Mouse (Mus musculus) heart, postnatal 25 days (tissue): Measurements from ENCODE around the gene Nrg4. TPM values are rescaled to one million over a fixed set of nuclear protein-coding genes. Genes with fewer than 3 reads are reported as not detected.
A peak's percentile ranks its signal among the peaks of the same experiment; 100 is the strongest.

Source experiments
- DNase-seq: peaks from one replicate; pipeline ENCODE4 v3.0.0; 2022; ENCODE audit warnings: low spot score
- intact Hi-C: fragments of 180-260 bp; cut with DNase I; formaldehyde crosslinking; loops from one replicate; pipeline ENCODE4 v1.15.1; 2025
- total RNA-seq, 2 experiments: library from RNA; stranded (reverse); gene quantifications; 2 replicates each; pipeline ENCODE4 v1.2.3; 2021

Nrg4 gene
- total RNA-seq, result 1 to 10 TPM; 1.2 TPM

- peak; percentile 48 for DNase-seq
- intact Hi-C loops, result loop anchor here (5.0 kb wide), 1 partner anchor 179 kb away; the partner anchor contains the start of gene Ube2q2
Measured at GRCm38 (mm10) chr9:55326515-55327233, at the start of gene Nrg4, which contains the start of gene Tmem266. Nrg4 (minus strand) TSS chr9:55326844. Tmem266 (plus strand) TSS chr9:55326913.

- no peak for DNase-seq
- intact Hi-C loops, result no loop called here
Measured at GRCm38 (mm10) chr9:55371908-55372307, 45.3 kb upstream of the Nrg4 start.

GRCm38 (mm10) chr9:55368011-55368410, 41.4 kb upstream of the Nrg4 start:
- no peak for DNase-seq
- intact Hi-C loops, result no loop called here

- intact Hi-C loops, result no loop called here
- DNase-seq, result no peak
Measured at GRCm38 (mm10) chr9:55363707-55364106, 37.1 kb upstream of the Nrg4 start.

DNA sequence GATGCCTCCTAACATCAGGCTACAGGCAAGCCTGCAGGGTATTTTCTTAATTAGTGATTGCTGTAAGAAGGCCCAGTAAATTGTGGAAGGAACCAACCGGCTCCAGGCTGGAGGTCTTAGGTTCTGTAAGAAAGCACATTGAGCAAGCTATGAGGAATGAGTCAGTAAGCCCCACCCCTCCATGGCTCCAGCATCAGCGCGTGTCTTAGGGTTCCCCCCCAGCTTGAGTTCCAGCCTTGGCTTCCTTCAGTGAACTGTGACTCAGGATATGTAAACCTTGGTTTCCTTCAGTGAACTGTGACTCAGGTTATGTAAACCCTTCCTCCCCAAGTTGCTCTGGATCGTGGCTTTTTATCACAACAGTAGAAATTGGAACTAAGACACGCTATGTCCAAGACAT, 35.3 kb upstream of the Nrg4 start:
- intact Hi-C loops, result no loop called here
- no peak for DNase-seq

- intact Hi-C loops, result no loop called here
- DNase-seq, result no peak
Measured at GRCm38 (mm10) chr9:55360861-55361260, 34.2 kb upstream of the Nrg4 start.

DNA sequence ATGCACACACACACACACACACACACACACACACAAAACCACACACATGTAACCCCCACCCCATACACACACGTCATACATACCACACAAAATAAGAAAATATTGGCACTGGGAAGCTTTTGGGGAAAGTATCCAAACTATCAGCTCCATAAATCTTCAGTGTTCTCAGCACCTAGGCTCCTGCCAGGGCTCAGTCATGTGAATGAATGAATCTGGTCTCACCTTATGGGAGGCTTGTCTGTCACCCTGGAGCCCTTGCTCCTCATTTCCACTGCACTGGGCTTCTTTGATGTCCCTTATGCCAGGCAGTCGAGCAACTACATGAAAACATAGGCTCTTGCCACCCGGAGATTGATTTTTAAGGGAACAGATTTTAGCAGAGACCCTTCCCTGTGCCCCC, 33.7 kb upstream of the Nrg4 start:
- intact Hi-C loops, result no loop called here
- no peak for DNase-seq

DNA sequence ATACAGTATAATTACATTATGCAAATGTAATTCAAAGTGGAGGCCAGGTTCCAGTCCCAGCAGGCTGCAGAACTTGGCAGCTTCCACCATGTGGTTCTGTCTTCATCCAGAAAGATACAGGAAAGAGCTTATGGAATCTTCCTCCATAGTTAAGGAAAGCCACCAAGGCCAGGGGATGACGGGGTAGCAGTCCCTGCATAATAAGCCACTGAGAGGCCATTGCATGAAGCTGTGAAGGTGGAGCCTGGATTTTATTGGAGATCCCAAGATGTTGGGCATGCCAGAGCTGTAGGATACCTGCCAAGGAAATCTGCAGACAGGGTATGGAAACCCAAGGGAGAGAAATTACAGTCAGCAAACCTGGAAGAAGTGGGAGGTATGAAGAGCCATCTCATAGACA, 30.5 kb upstream of the Nrg4 start:
- DNase-seq, result no peak
- intact Hi-C loops, result no loop called here

DNA sequence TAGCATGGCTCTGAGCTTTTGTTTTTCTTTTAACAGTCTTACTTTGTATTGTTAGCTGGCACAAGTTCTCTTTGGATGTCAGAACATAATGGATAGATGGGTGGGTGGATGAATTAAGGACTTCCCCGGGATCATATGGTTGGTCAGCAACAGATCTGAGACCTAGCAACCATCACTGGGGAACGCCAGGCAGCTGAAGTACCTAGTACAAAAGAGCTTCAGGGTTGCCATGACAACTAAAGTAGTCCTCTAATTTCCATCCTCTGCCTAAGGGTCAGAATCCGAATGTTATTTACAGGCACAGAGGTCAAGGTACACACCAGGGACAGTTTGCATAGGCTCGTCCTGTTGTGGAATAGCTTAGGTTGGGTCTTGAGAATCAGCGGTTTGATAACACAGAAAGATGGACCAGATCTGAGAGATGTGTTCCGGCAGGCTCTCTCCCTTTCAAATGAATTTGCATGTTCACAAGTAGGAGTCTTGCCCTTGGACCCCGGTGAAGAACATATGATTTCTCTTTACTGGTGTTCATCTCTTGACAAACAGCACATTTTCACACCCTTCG, 28.7 kb upstream of the Nrg4 start:
- intact Hi-C loops, result no loop called here
- DNase-seq, result no peak

GRCm38 (mm10) chr9:55354686-55355085, 28.0 kb upstream of the Nrg4 start:
- intact Hi-C loops, result no loop called here
- DNase-seq, result no peak

DNA sequence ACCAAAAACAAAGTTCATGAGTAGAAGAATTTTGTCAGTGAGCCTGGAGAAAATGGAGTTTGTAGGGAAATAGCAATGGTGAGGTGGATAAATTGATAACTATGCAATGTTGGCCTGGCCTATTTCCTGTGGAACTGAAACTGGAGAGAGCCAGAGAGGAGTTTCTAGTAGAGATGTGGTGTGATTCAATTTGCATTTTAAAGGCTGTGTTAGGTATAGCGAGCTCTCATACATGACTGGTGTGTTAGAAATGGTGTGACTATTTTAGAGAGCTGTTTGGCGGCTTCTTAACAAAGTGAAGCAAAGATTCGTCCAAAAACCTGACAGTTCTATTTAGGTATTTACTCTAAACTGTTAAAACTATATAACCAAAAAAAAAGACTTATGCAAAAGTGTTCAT, 22.0 kb upstream of the Nrg4 start:
- intact Hi-C loops, result no loop called here
- DNase-seq, result no peak

DNA sequence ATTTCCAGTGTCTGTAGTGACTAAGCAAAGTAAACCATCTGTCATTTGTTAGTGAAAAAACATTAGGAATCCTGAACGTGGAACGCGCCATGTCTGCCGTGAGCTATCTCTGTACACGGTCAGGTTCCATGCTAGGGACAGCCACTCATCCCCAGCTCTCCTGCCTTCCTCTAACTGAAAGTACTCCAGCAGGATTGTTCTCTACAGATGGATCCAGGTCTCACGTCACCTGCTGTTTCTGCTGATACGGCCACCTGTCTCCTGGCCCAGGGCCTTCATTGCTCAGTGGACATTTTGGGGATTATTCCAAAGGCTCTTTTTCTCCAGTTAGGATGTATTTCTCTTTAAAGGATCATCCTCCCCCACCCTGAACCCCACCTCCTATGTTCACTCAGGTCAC, 18.7 kb upstream of the Nrg4 start:
- intact Hi-C loops, result no loop called here
- no peak for DNase-seq

GRCm38 (mm10) chr9:55344165-55344564, 17.5 kb upstream of the Nrg4 start:
- DNase-seq, result no peak
- intact Hi-C loops, result no loop called here

GRCm38 (mm10) chr9:55332949-55333348, 6.3 kb upstream of the Nrg4 start:
- intact Hi-C loops, result no loop called here
- DNase-seq, result no peak

DNA sequence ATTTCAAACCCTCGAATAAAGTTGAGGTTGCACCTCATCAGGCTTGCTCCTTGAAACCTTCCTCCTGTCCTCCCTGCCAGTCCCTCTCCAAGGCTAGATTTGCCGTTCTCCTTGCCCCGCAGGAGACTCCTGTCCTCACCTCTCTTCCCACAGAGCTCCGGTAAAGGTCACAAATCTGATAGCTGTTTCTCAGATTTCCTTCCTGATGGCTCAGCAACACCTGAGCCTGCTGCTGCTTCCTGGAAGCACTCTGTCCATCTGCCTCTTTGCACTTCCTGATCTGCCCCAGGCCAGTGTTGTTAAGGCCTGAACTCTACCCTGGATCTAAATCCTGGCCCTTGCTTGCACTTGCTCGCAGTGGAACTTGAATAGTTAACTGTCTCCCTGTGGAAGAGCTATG, 5.8 kb upstream of the Nrg4 start:
- DNase-seq, result no peak
- intact Hi-C loops, result no loop called here

DNA sequence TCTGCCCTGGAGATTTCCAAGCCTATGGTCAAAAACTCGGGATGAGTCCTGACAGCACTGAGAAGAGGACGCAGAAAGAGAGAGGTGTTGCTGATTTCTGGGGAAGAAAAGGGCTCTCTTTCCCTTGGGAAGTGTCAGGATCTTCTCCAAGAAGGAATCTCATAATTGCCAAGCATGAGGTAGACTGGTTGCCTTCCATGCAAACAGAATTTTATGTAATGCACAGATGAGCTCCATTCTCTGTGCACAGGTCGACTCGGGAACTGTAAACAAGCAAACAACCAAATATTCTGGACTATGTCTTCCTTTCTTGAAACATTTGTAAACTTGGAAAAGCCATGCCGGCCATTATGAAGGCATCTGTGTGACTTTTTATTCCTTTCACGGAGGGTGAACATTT, 2.8 kb upstream of the Nrg4 start:
- intact Hi-C loops, result loop anchor here (5.0 kb wide), 1 partner anchor 182 kb away; the partner anchor contains the start of gene Ube2q2
- no peak for DNase-seq

DNA sequence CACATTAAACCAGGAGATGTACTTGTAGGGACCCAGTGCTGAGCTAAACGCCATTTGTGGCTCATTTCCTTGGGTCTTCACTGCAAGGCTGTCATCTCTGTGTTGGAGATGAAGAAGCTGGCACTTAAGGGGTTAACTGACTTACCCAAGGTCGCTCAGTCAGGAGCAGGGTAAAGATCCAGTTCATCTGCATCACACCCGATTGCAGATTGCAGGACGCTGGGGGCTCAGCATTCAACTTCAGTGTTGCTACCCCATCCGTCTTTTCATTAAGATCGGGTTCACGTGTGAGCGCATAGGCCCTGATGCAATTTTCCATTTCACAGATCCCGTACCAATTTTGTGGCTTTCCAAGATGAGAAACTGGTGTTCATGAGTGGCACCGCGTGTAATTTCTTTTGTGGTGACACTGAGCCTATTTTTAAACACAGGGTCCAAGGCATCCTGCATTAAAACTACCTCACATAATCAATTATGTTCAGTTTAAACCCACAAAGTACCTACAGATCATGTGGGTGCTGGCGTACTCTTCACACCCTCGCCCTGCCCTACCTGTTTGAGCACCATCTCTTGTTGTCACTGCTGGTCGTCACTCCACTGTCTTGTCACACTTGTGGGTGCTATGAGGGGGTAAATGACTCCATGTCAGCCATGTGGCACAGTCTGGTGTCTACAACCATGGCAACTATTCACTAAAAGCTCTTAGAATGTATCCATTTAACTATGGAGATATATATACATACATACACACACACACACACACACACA, 1.7 kb upstream of the Nrg4 start:
- intact Hi-C loops, result loop anchor here (5.0 kb wide), 1 partner anchor 181 kb away; the partner anchor contains the start of gene Ube2q2
- no peak for DNase-seq

DNA sequence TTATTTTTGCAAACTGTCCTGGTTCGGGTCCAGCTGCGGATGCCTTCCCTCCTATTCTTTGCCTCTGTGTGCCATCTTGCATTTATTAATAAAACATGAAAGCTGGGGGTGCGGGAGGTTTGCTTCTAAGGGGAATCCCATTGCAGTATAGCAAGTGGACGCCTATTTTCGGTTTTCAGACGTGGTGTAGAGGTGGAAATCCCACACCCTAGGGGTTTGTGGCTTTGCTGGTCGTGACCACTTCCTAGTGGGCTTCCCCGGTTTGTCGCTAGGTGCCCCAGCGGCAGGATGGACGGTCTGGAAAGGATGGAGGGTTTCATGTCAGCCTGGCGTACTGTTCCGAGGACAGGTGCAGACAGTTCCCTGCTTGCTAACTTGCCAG, 581 bp upstream of the Nrg4 start:
- DNase-seq, result no peak
- intact Hi-C loops, result loop anchor here (5.0 kb wide), 1 partner anchor 180 kb away; the partner anchor contains the start of gene Ube2q2

- intact Hi-C loops, result loop anchor here (5.0 kb wide), 1 partner anchor 179 kb away; the partner anchor contains the start of gene Ube2q2
- DNase-seq, result no peak
Measured at GRCm38 (mm10) chr9:55325564-55326514, 805 bp downstream of the Nrg4 start.

DNA sequence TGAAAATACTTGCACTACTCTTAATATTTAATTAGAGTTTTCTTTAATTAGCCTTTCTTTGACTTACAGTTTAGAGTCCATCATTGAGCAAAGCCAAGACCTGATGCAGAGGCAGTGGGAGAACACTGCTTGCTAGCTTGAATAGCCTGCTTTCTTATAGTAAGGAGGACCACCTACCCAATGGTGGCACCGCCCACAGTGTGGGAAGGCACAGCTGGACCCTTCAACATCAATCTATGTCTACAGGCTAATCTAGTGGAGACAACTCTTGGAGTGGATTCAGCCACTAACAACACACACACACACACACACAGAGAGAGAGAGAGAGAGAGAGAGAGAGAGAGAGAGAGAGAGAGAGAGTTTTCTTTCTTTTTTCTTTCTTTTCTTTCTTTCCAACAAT, 1.6 kb downstream of the Nrg4 start:
- intact Hi-C loops, result loop anchor here (5.0 kb wide), 1 partner anchor 178 kb away; the partner anchor contains the start of gene Ube2q2
- DNase-seq, result no peak
